Mouse (Mus musculus): ENCODE measurements around the gene Cox20. TPM values are rescaled to one million over a fixed set of nuclear protein-coding genes. Genes with fewer than 3 reads are reported as not detected.
A peak's percentile ranks its signal among the peaks of the same experiment; 100 is the strongest.

The Cox20 gene
- polyA plus RNA-seq, 1 experiment from 2014 or later = 167 TPM

DNA sequence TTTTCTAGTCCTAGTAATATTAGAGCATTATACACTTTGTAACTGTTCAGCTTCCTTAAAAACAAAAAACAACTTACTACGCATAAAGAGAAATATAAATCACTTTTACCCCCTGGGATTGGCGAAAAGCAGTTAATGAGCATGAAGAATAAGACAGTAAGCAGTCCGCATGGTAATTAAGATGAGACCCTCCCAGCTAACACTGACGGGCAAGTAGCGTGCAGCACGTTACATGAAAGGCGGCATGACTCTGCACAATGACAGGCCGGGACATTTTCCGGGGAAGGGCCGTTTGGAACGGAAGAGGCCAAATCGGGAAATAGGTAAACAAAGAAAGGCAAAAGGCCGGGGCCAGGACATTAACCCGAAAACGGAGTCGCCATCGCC is 935 bp upstream of the Cox20 start:
- Histone ChIP-seq H3K4me2 (ENCODE audit: low read length) (peak overlapping the region; percentile 67), H3K9ac (ENCODE audit: low read length) (peak overlapping the region; percentile 78), H3K27ac (ENCODE audit: low read depth, low read length) (peak overlapping the region; percentile 99), H3K4me3 (ENCODE audit: low read depth, low read length) (peak overlapping the region; percentile 67), H3K36me3 (ENCODE audit: control insufficient read depth, insufficient read depth, low read length) (peaks cover 22% of the 10 kb centered on the region), H3K27me3 (replicated peaks; ENCODE audit: control insufficient read depth, insufficient read depth, low read length) (no peaks in the 10 kb centered on the region), H3K9me3 (replicated peaks; ENCODE audit: control insufficient read depth, low read length) (no peaks in the 10 kb centered on the region), H3K4me1 (ENCODE audit: control insufficient read depth, insufficient read depth, low read length) (peaks cover 15% of the 10 kb centered on the region)
- peak; percentile 77 for ATAC-seq
- under 1% methylated on average over 17 of the region's 17 CpGs for WGBS
- peak; percentile 95 for DNase-seq (ENCODE audit: low spot score)

DNA sequence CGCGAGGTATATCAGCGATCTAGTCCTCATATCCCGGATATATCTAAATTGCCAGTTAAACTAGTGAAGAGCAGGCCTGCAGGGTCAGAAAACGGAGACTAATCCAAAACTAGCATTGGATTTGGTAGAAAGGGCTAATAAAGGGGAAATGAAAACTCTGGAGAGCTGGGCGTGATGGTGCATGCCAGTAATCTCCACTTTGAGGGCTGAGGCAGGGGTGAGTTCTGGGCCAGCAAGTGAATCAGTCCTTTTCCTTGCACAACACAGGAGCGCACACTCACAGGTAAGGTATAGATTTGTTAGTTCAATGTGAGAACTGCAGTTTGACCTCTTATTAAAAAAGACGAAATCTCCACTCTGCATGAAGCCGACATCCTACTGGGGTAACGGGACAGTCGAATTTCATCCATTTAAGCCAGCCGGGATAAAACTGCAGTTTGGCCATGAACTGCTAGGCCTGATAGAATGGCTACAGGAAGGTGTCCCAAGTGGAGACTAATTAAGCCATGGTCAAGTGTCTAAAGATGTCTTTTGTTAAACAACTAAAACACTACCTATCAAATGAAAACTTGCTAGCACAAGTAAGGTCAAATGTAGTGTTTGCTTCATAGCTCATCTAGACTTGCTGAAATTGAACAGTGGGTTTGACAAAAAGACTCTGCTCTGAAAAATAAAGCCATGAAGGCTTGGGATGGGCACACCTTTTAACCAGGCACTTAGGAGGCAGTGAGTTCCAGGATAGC is 536 bp downstream of the Cox20 start:
- Histone ChIP-seq H3K4me3 (ENCODE audit: low read depth, low read length) (peak overlapping the region; percentile 67), H3K27me3 (replicated peaks; ENCODE audit: control insufficient read depth, insufficient read depth, low read length) (no peaks in the 10 kb centered on the region), H3K4me2 (ENCODE audit: low read length) (peak overlapping the region; percentile 67), H3K9me3 (replicated peaks; ENCODE audit: control insufficient read depth, low read length) (no peaks in the 10 kb centered on the region), H3K9ac (ENCODE audit: low read length) (peak overlapping the region; percentile 78), H3K27ac (ENCODE audit: low read depth, low read length) (peak overlapping the region; percentile 99), H3K36me3 (ENCODE audit: control insufficient read depth, insufficient read depth, low read length) (peaks cover 33% of the 10 kb centered on the region), H3K4me1 (ENCODE audit: control insufficient read depth, insufficient read depth, low read length) (peaks cover 15% of the 10 kb centered on the region)
- peak; percentile 33 for DNase-seq (ENCODE audit: low spot score)
- ATAC-seq = peak; percentile 22
- under 1% methylated on average over 12 of the region's 12 CpGs for WGBS

DNA sequence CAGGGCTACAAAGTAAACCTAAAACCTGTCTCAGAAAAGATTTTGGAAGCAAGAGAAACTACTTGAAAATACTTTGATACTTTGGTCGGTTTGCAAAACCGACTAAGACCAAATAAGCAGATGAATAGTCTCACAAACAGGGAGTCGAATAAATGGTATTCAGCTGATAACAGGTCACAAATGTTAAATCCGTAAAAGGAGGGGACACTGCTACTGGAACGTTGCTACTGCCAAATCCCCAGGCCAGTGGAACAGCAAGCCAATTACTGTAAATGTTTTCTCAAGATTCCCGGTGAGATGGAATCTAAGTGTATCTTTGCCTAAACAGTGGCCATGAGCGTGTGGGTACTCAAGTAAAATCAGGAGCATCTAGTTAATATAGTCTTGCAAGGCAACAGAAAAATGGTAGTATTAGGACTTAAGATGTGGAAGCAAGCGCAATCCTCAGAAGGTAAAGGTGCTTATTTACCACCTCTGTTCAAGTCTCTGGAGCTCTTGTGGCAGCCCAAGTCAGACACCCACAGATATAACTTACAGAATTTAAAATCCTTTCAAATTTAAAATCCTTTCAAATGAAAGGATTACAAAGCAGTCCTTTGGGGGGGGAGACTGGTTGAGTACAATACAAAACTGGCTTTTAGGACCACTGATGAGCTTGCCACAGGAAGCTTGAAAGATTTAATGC is 1.2 kb downstream of the Cox20 start:
- ATAC-seq = no peak
- H3K27me3 ChIP-seq (replicated peaks; ENCODE audit: control insufficient read depth, insufficient read depth, low read length) = no peaks in the 10 kb centered on the region
- H3K27ac ChIP-seq (ENCODE audit: low read depth, low read length) = peak overlapping the region; percentile 99; the same call in 1 of the 2 replicates
- 18% methylated on average over 8 of the region's 8 CpGs for WGBS
- H3K4me1 ChIP-seq (ENCODE audit: control insufficient read depth, insufficient read depth, low read length) = peaks cover 15% of the 10 kb centered on the region
- H3K9ac ChIP-seq (ENCODE audit: low read length) = peak overlapping the region; percentile 78
- H3K36me3 ChIP-seq (ENCODE audit: control insufficient read depth, insufficient read depth, low read length) = peaks cover 40% of the 10 kb centered on the region
- H3K4me3 ChIP-seq (ENCODE audit: low read depth, low read length) = peak overlapping the region; percentile 67
- H3K4me2 ChIP-seq (ENCODE audit: low read length) = peak overlapping the region; percentile 67
- DNase-seq (ENCODE audit: low spot score) = no peak
- H3K9me3 ChIP-seq (replicated peaks; ENCODE audit: control insufficient read depth, low read length) = no peaks in the 10 kb centered on the region

DNA sequence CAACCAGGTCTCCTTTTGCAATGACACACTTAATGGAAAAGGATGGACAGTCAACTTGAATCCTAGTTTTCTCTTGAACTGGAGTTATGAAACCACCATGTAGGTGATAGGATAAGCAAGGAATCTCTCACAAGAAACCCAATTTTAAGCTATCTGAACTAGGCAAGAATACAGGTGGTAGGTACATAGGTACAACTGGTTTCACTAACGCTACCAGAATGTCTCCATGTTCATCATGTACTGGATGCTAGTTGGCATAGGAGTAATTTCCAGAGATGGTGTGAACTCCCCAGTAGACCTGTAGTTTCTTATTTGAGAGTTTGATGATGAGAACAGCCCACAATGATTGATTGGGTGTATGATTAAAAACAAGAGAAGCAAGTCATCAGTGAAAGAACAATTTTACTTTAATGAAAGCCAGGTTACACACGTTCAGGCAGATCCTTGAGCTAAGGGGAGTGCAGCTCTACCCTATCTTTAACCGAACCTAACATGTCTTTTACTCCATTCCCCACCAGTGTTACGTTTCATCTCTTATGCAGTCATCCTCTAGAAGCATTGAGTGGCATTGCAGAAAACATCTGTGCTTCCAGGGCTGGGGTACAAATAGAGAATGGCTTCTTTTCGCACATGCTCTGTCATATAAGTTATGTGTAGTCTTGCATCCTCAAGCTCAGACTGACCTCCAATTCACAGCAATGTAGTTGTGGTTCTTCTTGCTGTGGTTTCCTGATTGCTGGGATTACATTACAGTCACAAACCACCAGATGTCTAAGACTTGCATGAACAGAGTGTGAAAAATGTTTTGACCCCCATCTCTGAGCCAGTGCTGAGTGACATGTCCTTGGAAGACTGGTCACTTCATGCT is 2.0 kb downstream of the Cox20 start:
- DNase-seq (ENCODE audit: low spot score) (no peak), ATAC-seq (no peak)
- Histone ChIP-seq H3K4me1 (ENCODE audit: control insufficient read depth, insufficient read depth, low read length) (peaks cover 15% of the 10 kb centered on the region), H3K27ac (ENCODE audit: low read depth, low read length) (0 out of 2 replicates have a peak overlapping the region, but pooled peaks have one; percentile 34), H3K9ac (ENCODE audit: low read length) (peak overlapping the region; percentile 78; the same call in 1 of the 2 replicates), H3K27me3 (replicated peaks; ENCODE audit: control insufficient read depth, insufficient read depth, low read length) (no peaks in the 10 kb centered on the region), H3K4me3 (ENCODE audit: low read depth, low read length) (peak overlapping the region; percentile 67), H3K36me3 (ENCODE audit: control insufficient read depth, insufficient read depth, low read length) (peaks cover 45% of the 10 kb centered on the region), H3K4me2 (ENCODE audit: low read length) (peak overlapping the region; percentile 67), H3K9me3 (replicated peaks; ENCODE audit: control insufficient read depth, low read length) (no peaks in the 10 kb centered on the region)
- WGBS = 41% methylated on average over 5 of the region's 5 CpGs

DNA sequence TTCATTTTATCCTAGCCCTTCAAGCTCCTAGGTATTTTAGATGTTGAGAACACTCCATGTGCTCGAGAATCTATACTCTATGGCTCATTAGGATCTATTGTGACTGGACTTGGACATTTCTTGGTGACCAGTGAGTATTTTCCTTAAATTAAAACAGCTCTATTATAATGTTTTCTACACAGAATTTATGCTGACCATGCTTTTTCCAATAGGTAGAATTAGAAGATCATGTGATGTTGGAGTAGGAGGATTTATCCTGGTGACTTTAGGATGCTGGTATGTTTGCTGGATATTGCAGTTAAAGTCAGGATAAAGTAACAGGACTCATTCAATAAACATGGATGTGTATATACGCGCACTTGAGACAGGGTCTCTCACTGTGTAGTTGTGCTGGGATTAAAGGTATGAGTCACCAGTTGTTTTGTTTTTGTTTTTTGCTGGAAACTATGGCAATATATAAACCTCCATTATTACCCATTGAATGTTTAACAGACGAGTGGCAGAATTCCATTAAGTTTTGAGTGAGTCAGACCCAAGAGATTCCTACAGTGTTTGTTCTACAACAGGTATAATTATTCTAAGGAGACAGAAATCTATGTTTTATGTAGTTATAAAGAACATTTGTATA is 2.9 kb downstream of the Cox20 start:
- 51% methylated on average over 4 of the region's 4 CpGs for WGBS
- ATAC-seq (no peak), DNase-seq (ENCODE audit: low spot score) (no peak)
- Histone ChIP-seq H3K27me3 (replicated peaks; ENCODE audit: control insufficient read depth, insufficient read depth, low read length) (no peaks in the 10 kb centered on the region), H3K9me3 (replicated peaks; ENCODE audit: control insufficient read depth, low read length) (no peaks in the 10 kb centered on the region), H3K36me3 (ENCODE audit: control insufficient read depth, insufficient read depth, low read length) (peaks cover 51% of the 10 kb centered on the region), H3K4me2 (ENCODE audit: low read length) (peak overlapping the region; percentile 67), H3K4me1 (ENCODE audit: control insufficient read depth, insufficient read depth, low read length) (peaks cover 15% of the 10 kb centered on the region), H3K9ac (ENCODE audit: low read length) (peak overlapping the region; percentile 22; the same call in 1 of the 2 replicates), H3K4me3 (ENCODE audit: low read depth, low read length) (no peak overlapping the region), H3K27ac (ENCODE audit: low read depth, low read length) (no peak overlapping the region)

DNA sequence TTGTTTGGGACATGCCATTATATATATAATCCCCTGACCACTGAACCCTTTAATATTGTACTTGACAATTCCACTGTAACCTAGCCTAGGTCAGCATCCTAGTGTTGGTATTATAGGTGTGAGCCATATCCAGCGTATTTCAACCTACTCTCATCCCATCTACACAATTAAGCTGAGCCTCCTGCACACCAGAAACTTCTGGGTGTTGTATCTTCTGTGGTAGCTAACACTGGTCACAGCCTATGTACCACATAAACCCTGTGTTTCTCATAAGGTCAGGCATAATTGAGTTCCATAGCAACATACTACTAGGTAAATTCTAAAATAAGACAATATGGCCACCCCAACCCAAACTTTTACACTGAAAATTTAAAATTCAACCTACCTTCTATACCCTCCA is 4.3 kb downstream of the Cox20 start:
- H3K27ac ChIP-seq (ENCODE audit: low read depth, low read length) = no peak overlapping the region
- H3K4me3 ChIP-seq (ENCODE audit: low read depth, low read length) = no peak overlapping the region
- no peak for DNase-seq (ENCODE audit: low spot score)
- no peak overlapping the region for H3K4me2 ChIP-seq (ENCODE audit: low read length)
- peaks cover 64% of the 10 kb centered on the region for H3K36me3 ChIP-seq (ENCODE audit: control insufficient read depth, insufficient read depth, low read length)
- no peaks in the 10 kb centered on the region for H3K27me3 ChIP-seq (replicated peaks; ENCODE audit: control insufficient read depth, insufficient read depth, low read length)
- H3K4me1 ChIP-seq (ENCODE audit: control insufficient read depth, insufficient read depth, low read length) = peaks cover 10% of the 10 kb centered on the region
- H3K9ac ChIP-seq (ENCODE audit: low read length) = no peak overlapping the region
- WGBS = 92% methylated on average over 1 of the region's 1 CpGs
- H3K9me3 ChIP-seq (replicated peaks; ENCODE audit: control insufficient read depth, low read length) = no peaks in the 10 kb centered on the region
- no peak for ATAC-seq

DNA sequence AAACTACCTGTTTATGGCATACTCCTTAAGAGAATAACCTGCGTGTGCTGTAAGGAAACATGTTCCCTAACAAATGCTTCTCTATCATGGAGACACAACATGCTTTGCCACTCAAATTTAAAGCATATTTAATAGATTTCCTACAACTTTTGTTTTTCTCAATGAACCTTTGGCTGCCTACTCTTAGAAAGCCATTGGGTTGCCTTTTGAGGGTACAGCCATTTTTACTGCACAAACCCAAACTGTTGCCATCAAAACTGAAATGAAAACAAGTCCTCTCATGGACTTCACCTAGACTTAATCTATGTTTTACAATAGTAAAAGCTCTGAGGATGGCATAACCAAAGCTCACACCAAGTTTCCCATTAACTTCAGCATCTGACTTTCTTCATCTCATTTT is 5.6 kb downstream of the Cox20 start:
- 96% methylated on average over 1 of the region's 1 CpGs for WGBS
- peaks cover 74% of the 10 kb centered on the region for H3K36me3 ChIP-seq (ENCODE audit: control insufficient read depth, insufficient read depth, low read length)

DNA sequence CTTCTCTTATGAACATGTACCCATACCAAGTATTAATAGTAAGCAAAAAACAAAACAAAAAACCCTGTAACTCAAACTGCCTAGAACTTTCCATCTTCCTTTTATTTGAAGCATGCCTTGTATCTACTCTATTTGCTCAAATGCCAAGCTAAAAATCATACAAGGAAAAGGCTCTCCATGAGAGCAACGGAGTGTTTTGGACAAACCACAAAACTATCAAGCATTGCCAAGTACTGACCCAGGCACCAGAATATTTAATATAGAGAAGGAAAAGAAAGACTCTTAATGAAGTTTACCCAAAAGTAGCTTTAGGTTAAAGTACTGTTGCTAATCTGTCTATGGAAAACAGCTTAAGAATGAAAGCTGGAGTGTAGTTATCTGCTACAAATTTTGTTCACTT is 7.4 kb downstream of the Cox20 start:
- Histone ChIP-seq H3K27ac (ENCODE audit: low read depth, low read length) (no peak overlapping the region), H3K4me1 (ENCODE audit: control insufficient read depth, insufficient read depth, low read length) (peaks cover 2% of the 10 kb centered on the region; the same call in 1 of the 2 replicates), H3K9ac (ENCODE audit: low read length) (no peak overlapping the region), H3K27me3 (replicated peaks; ENCODE audit: control insufficient read depth, insufficient read depth, low read length) (no peaks in the 10 kb centered on the region), H3K4me3 (ENCODE audit: low read depth, low read length) (no peak overlapping the region), H3K4me2 (ENCODE audit: low read length) (no peak overlapping the region), H3K9me3 (replicated peaks; ENCODE audit: control insufficient read depth, low read length) (no peaks in the 10 kb centered on the region), H3K36me3 (ENCODE audit: control insufficient read depth, insufficient read depth, low read length) (peaks cover 85% of the 10 kb centered on the region)
- DNase-seq (ENCODE audit: low spot score) = no peak
- 97% methylated on average over 1 of the region's 1 CpGs for WGBS
- ATAC-seq = no peak

More for the DNA sequence above, 5.6 kb downstream of the Cox20 start:
- H3K4me3 ChIP-seq (ENCODE audit: low read depth, low read length) = no peak overlapping the region
- no peaks in the 10 kb centered on the region for H3K27me3 ChIP-seq (replicated peaks; ENCODE audit: control insufficient read depth, insufficient read depth, low read length)
- ATAC-seq (no peak), DNase-seq (ENCODE audit: low spot score) (no peak)
- H3K4me2 ChIP-seq (ENCODE audit: low read length) = no peak overlapping the region
- H3K27ac ChIP-seq (ENCODE audit: low read depth, low read length) = no peak overlapping the region
- H3K4me1 ChIP-seq (ENCODE audit: control insufficient read depth, insufficient read depth, low read length) = peaks cover 10% of the 10 kb centered on the region
- no peaks in the 10 kb centered on the region for H3K9me3 ChIP-seq (replicated peaks; ENCODE audit: control insufficient read depth, low read length)
- H3K9ac ChIP-seq (ENCODE audit: low read length) = no peak overlapping the region
